Mouse (Mus musculus): ENCODE data around the gene Msh4.
A peak's percentile ranks its signal among the peaks of the same experiment; 100 is the strongest.

The Msh4 gene

DNA sequence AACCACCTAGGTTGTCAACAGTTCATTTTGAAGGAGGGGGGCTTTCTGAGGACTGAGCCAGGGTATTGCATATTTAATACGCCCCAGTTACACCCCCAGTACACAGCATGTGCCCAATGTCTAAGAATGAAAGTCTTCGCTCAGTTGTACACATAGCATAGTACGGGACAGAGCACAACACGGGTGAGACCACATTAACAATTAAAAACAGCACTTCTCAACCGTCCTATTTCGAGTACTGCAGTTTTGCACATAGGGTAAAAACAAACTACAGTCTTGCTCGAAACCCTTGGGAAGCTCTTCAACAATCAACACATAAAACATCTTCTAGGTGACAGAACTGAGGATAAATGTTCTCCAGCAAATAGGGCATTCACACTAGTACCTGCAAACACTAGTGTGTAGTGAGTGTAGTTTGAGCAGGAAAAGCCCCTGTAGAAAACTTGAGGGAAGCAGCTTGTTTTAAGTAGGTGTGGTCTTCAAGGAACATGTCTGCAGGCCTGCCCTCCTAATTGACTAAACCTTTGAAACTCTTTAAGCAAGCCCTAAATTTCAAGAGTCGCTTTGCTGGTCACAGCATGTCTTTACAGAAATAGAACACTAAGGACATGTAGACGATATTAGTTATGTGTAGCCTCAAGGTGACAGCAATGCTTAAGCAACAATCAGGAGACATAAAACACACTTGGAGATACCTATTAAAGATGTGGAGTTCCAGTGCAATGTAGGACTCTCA is at the start of gene Msh4:
Gene Msh4, minus strand, starts transcription at position 3 of the 736 bp plus-strand sequence.
- peak; percentile 59 for DNase-seq (ENCODE audit: extremely low read depth, low read depth, low spot score)

DNA sequence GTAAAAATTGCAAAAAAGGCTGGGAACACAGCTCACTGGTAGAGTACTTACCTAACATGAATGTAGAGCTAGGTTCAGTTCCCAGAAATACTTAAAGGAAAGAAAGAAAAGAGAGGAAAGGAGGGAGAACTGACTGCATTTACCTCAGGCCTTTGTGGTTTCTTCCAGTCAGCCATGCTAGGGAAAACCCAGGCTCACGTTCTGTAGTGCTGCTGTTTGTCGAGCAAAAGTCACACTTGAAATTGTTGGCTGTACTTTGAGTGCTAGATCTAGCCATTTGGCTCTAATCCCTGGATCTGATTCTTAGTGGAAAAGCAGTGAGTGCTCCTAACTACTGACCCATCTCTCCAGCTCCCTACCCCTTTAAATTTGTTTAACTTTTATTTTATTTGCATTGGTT is 42.2 kb upstream of the Msh4 start:
- DNase-seq (ENCODE audit: extremely low read depth, low read depth, low spot score) = no peak

DNA sequence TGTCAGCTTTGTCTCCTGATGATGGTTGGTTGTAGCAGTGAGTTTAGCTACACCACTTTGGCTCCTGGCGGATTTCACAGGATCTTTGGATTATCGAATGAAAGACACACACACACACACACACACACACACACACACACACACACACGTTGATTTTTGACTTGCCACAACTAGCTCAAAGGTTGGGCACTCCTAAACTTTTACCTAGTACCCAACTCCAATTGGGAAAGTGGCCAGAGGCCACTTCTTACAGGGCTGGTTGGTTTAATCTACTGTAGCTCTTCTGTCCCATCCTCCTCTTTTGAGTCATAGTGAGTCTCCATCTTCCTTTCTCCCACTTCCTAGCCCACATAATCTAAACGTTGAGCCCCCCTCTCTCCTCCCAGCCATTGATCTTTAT is 41.3 kb upstream of the Msh4 start:
- no peak for DNase-seq (ENCODE audit: extremely low read depth, low read depth, low spot score)

GRCm38 (mm10) chr3:153944335-153944990 is 38.5 kb upstream of the Msh4 start, which contains the start of gene Acadm:
Acadm (minus strand) TSS chr3:153944632.
- no peak for DNase-seq (ENCODE audit: extremely low read depth, low read depth, low spot score)

GRCm38 (mm10) chr3:153943901-153944334 is 38.0 kb upstream of the Msh4 start:
- DNase-seq (ENCODE audit: extremely low read depth, low read depth, low spot score) = no peak

GRCm38 (mm10) chr3:153943003-153943640 is 37.2 kb upstream of the Msh4 start:
- DNase-seq (ENCODE audit: extremely low read depth, low read depth, low spot score) = peak; percentile 50

DNA sequence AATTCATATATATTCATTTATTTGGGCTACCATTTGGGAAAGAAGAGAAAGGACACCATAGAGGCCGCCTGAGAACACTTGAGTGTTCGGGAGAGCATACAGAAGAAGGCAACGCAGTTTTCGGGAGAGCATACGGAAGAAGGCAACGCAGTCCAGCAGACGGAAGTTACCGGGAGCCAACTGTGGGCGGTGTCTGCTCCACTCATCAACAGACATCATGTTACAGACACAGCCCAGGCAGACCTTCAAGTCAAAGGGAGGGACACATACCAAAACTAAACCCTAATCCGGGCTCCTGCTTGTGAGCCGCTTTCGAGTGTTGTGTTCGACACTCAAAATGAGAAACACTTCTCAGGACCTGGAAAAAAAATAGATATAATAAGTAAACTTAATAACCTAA is 35.7 kb upstream of the Msh4 start:
- no peak for DNase-seq (ENCODE audit: extremely low read depth, low read depth, low spot score)

DNA sequence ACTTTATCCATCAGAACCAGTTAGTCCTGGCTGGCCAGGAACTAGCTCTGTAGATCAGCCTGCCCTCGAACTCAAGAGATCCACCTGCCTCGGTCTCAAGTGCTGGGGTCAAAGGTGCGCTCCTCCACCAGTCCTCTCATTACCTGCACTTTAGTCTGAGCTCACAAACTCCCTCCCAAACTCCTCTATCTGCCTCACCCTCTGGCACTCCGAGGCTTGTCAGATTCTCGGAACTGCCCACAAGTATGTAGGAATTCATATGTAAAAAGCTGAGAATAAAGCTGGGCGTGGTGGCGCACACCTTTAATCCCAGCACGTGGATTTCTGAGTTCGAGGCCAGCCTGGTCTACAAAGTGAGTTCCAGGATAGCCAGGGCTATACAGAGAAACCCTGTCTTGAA is 34.5 kb upstream of the Msh4 start:
- no peak for DNase-seq (ENCODE audit: extremely low read depth, low read depth, low spot score)

DNA sequence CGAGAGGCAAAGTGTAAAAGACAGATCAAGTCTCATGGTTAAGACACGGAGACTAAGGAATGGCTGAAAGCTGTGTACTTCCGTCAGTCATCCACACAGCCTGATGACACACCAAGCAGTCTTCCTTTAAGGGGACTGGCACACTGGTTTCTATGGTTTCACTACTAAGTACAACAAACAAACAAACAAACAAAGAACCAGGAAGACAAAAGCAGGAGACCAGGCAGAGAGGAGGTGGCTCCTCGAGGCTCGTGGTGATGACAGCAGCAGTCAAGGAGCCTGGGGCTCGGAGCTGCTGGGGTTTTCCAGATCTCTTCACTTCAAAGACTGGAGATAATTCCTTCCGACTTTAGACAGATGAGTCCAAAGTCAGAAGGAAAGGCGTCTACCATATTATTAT is 34.1 kb upstream of the Msh4 start:
- no peak for DNase-seq (ENCODE audit: extremely low read depth, low read depth, low spot score)

- DNase-seq (ENCODE audit: extremely low read depth, low read depth, low spot score) = no peak
Observed at GRCm38 (mm10) chr3:153937116-153937810, 31.3 kb upstream of the Msh4 start.

DNA sequence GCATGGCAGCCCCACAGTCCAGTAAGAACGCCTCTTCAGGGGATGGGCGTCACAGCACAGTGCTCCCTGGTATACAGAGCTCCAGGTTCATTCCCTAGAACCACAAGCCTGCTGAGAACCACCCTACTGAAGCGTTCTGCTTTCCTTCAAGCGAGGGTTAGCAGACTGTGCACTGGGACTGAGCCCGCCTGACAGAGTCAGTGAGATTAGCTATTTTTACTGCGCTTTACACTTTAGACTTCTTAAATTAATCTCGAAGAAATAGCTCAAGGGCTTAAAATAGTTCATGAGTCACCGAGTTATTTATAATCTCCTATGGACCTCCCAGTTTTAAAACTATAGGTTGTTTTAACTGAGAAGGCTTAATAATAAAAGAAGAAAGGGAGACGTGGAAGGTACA is 29.9 kb upstream of the Msh4 start:
- DNase-seq (ENCODE audit: extremely low read depth, low read depth, low spot score) = no peak

DNA sequence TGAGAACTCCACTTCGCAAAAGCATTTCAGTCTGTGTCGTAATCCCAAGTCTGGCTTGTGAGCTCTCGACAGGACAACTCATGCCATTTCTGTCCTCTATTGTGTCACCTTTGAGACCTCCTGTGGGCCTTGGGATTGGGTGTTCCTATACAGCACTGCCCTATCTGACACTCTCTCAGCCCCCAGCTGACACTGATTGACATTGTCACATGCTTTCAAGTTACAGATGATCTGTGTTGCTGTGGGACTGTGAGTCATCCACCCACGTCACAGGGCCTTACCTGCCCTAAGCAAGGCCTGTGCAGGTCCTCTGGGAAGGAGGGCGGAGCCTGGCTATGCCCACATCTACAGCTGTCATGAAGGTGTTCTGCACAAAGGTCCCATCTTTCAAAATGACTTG is 26.5 kb upstream of the Msh4 start:
- no peak for DNase-seq (ENCODE audit: extremely low read depth, low read depth, low spot score)

DNA sequence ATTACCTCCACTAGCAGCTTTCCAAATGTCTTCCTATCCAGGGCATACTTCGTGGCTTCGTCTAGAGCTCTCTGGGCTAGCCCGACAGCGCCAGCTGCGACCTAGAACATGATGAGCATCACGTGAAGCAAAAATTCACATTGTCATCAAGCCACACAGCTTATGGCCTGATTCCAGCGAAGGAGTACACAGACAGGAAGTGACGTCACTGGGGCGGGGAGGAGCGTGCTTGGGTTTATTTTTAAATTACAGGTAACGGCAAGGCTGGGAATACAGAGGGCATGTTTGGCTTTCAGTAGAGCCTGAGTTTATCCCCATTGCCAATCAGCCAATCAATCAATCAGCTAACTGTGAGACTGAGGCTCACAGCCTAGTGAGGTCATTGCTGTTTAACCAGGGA is 23.6 kb upstream of the Msh4 start:
- DNase-seq (ENCODE audit: extremely low read depth, low read depth, low spot score) = no peak

GRCm38 (mm10) chr3:153926333-153926732 is 20.4 kb upstream of the Msh4 start:
- no peak for DNase-seq (ENCODE audit: extremely low read depth, low read depth, low spot score)

DNA sequence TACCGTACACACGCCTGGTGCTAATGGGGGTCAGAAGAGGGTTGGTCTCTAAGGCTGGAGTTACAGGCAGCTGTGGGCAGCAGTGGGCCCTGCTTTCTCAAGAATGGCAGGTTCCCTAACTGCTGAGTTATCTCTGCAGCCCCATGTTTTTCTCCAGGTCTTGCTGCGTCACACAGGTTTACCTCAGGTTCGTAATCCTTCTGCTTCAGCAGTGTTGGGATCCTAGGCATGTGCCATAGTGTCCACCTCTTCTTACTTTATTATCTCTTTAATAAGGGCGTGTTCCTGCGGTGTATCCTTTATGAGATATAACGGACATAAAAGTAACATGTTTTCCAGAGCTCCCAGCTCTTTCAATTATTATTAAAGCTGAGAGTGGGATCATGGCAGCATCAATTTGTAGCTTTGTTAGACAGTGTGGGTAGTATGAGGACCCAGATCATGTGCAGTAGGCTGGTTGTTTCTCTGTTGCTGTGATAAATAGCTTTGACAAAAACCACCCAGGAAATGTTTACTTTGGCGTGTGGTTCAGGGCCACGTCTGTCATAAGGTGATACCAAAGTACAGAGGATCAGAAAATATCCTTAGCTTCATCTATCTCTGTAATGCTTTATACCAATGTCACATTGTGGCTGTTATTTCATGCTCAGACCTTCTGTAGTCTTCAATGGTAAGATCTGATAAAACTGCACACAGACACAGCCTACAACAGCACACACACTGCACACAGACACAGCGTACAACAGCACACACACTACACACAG is 15.4 kb upstream of the Msh4 start:
- no peak for DNase-seq (ENCODE audit: extremely low read depth, low read depth, low spot score)

GRCm38 (mm10) chr3:153917200-153917599 is 11.3 kb upstream of the Msh4 start:
- DNase-seq (ENCODE audit: extremely low read depth, low read depth, low spot score) = no peak

- no peak for DNase-seq (ENCODE audit: extremely low read depth, low read depth, low spot score)
Observed at GRCm38 (mm10) chr3:153913510-153914243, 7.7 kb upstream of the Msh4 start.

DNA sequence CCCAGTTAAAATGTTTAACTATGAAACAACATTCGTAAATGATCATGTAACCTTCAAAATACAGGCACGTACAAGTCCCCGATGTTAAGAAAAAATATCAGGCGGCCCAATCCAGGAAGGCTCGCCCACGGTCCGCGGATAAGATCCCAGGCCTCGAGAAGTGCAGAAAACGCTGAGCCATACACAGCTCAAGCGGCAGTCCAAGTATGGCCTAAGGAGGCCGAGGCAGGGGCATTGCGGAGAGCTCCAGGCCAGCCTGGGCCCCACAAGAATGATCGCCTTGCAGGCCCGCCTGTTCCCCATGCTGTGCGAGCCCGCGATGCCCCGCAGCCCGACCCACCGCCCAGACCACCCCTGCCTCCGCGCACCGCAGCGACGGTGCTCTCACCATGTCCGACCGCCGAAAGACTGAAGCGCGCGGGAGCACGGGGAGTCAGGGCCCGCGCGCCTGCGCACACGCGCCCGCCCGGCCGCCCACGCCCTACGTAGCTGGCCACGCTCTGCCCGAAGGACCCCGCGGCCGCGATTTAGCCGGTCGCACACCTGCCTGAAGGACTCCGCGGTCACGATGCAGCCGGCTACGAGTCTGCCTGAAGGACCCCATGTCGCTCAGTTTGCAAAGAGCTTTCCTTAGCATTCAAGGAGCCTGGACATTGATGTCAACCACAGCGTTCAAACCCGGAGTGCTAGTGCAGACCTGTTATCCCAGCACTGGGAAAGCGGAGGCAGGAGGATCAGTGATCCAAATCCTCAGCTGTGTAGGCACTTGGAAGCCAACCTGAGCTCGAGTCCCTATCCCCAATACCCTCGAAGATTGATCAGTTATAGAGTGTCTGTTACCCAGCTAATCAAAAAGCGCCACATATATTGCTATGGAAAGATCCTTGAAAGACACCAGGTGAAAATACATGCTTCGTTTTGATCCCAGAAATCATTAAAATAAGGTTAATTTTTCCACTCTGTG is 6.9 kb upstream of the Msh4 start, which contains the start of gene Rabggtb:
Gene Rabggtb, minus strand, starts transcription at position 464 of the 964 bp plus-strand sequence.
- no peak for DNase-seq (ENCODE audit: extremely low read depth, low read depth, low spot score)
